Mouse (Mus musculus): ENCODE measurements around the gene Defb19. TPM values are rescaled to one million over a fixed set of nuclear protein-coding genes. Genes with fewer than 3 reads are reported as not detected.

The Defb19 gene
- total and polyA plus RNA-seq, 2 experiments from 2014 or later: not detected

GRCm38 (mm10) chr2:152569038-152569437 is 11.1 kb downstream of the Defb19 start, which contains the start of gene Gm17416:
Gene Gm17416 (plus strand): TSS chr2:152569338.
- H3K9me3 ChIP-seq (ENCODE audit: low read length): no peaks in the 10 kb centered on the region
- 75% methylated on average over 5 of the region's 5 CpGs for WGBS
- ATAC-seq (no peak), DNase-seq (no peak)
- H3K4me3 ChIP-seq (ENCODE audit: low read depth, low read length): no peak within 1 kb of the TSS
- no peak within 1 kb of the TSS for H3K4me2 ChIP-seq (ENCODE audit: low read depth)
- no peak for TF ChIP-seq CTCF (IDR thresholded peaks at IDR 0.05; ENCODE audit: low read depth)
- H3K4me1 ChIP-seq (ENCODE audit: insufficient read depth): no peaks in the 10 kb centered on the region
- no peaks in the 10 kb centered on the region for H3K27me3 ChIP-seq (ENCODE audit: insufficient read depth, low read length)
- H3K36me3 ChIP-seq (ENCODE audit: insufficient read depth): no peaks in the 10 kb centered on the region
- no peak within 1 kb of the TSS for H3K27ac ChIP-seq (ENCODE audit: low read depth, low read length)
- H3K9ac ChIP-seq: no peak within 1 kb of the TSS

- H3K4me3 ChIP-seq (ENCODE audit: low read depth, low read length): no peak overlapping the region
- H3K27me3 ChIP-seq (ENCODE audit: insufficient read depth, low read length): no peaks in the 10 kb centered on the region
- no peak for ATAC-seq
Observed at GRCm38 (mm10) chr2:152556655-152557054, 23.5 kb downstream of the Defb19 start.

GRCm38 (mm10) chr2:152553774-152554423 is 26.2 kb downstream of the Defb19 start:
- peak; percentile 56 for ATAC-seq
- TF ChIP-seq CTCF (IDR thresholded peaks at IDR 0.05; ENCODE audit: low read depth): peak; percentile 79
- Histone ChIP-seq H3K9me3 (ENCODE audit: low read length) (no peaks in the 10 kb centered on the region), H3K27me3 (ENCODE audit: insufficient read depth, low read length) (no peaks in the 10 kb centered on the region), H3K36me3 (ENCODE audit: insufficient read depth) (no peaks in the 10 kb centered on the region), H3K9ac (no peak overlapping the region), H3K4me1 (ENCODE audit: insufficient read depth) (no peaks in the 10 kb centered on the region), H3K4me2 (ENCODE audit: low read depth) (peak overlapping the region; percentile 44), H3K4me3 (ENCODE audit: low read depth, low read length) (no peak overlapping the region), H3K27ac (ENCODE audit: low read depth, low read length) (no peak overlapping the region)
- WGBS: 12% methylated on average over 16 of the region's 16 CpGs
- DNase-seq: peak; percentile 81

More at GRCm38 (mm10) chr2:152556655-152557054, 23.5 kb downstream of the Defb19 start:
- no peak for DNase-seq
- Histone ChIP-seq H3K4me2 (ENCODE audit: low read depth) (no peak overlapping the region), H3K9me3 (ENCODE audit: low read length) (no peaks in the 10 kb centered on the region), H3K4me1 (ENCODE audit: insufficient read depth) (no peaks in the 10 kb centered on the region), H3K36me3 (ENCODE audit: insufficient read depth) (no peaks in the 10 kb centered on the region), H3K9ac (no peak overlapping the region), H3K27ac (ENCODE audit: low read depth, low read length) (no peak overlapping the region)
- TF ChIP-seq CTCF (IDR thresholded peaks at IDR 0.05; ENCODE audit: low read depth): no peak
- 90% methylated on average over 7 of the region's 7 CpGs for WGBS

GRCm38 (mm10) chr2:152548124-152548523 is 32.0 kb downstream of the Defb19 start:
- 81% methylated on average over 5 of the region's 5 CpGs for WGBS
- DNase-seq: no peak
- no peaks in the 10 kb centered on the region for H3K9me3 ChIP-seq (ENCODE audit: low read length)
- no peak overlapping the region for H3K27ac ChIP-seq (ENCODE audit: low read depth, low read length)
- H3K4me3 ChIP-seq (ENCODE audit: low read depth, low read length): no peak overlapping the region
- TF ChIP-seq CTCF (IDR thresholded peaks at IDR 0.05; ENCODE audit: low read depth): no peak
- no peaks in the 10 kb centered on the region for H3K36me3 ChIP-seq (ENCODE audit: insufficient read depth)
- H3K4me2 ChIP-seq (ENCODE audit: low read depth): no peak overlapping the region
- no peaks in the 10 kb centered on the region for H3K27me3 ChIP-seq (ENCODE audit: insufficient read depth, low read length)
- no peak overlapping the region for H3K9ac ChIP-seq
- H3K4me1 ChIP-seq (ENCODE audit: insufficient read depth): no peaks in the 10 kb centered on the region
- ATAC-seq: no peak

GRCm38 (mm10) chr2:152544691-152545090 is 35.4 kb downstream of the Defb19 start:
- WGBS: 13% methylated on average over 4 of the region's 4 CpGs
- H3K9me3 ChIP-seq (ENCODE audit: low read length): no peaks in the 10 kb centered on the region
- ATAC-seq: peak; percentile 93
- H3K9ac ChIP-seq: no peak overlapping the region
- H3K4me3 ChIP-seq (ENCODE audit: low read depth, low read length): no peak overlapping the region
- DNase-seq: peak; percentile 80
- H3K4me1 ChIP-seq (ENCODE audit: insufficient read depth): no peaks in the 10 kb centered on the region
- peak; percentile 83 for TF ChIP-seq CTCF (IDR thresholded peaks at IDR 0.05; ENCODE audit: low read depth)
- H3K36me3 ChIP-seq (ENCODE audit: insufficient read depth): no peaks in the 10 kb centered on the region
- H3K27ac ChIP-seq (ENCODE audit: low read depth, low read length): no peak overlapping the region
- no peaks in the 10 kb centered on the region for H3K27me3 ChIP-seq (ENCODE audit: insufficient read depth, low read length)
- no peak overlapping the region for H3K4me2 ChIP-seq (ENCODE audit: low read depth)

- H3K27me3 ChIP-seq (ENCODE audit: insufficient read depth, low read length): no peaks in the 10 kb centered on the region
- no peak for DNase-seq
- H3K27ac ChIP-seq (ENCODE audit: low read depth, low read length): no peak overlapping the region
- no peak overlapping the region for H3K9ac ChIP-seq
- no peak overlapping the region for H3K4me2 ChIP-seq (ENCODE audit: low read depth)
- 79% methylated on average over 4 of the region's 4 CpGs for WGBS
- H3K9me3 ChIP-seq (ENCODE audit: low read length): no peaks in the 10 kb centered on the region
- no peak for ATAC-seq
- H3K4me3 ChIP-seq (ENCODE audit: low read depth, low read length): no peak overlapping the region
- no peak for TF ChIP-seq CTCF (IDR thresholded peaks at IDR 0.05; ENCODE audit: low read depth)
- H3K4me1 ChIP-seq (ENCODE audit: insufficient read depth): no peaks in the 10 kb centered on the region
- no peaks in the 10 kb centered on the region for H3K36me3 ChIP-seq (ENCODE audit: insufficient read depth)
Observed at GRCm38 (mm10) chr2:152543478-152543877, 36.6 kb downstream of the Defb19 start.

GRCm38 (mm10) chr2:152542897-152543296 is 37.2 kb downstream of the Defb19 start:
- ATAC-seq (no peak), DNase-seq (no peak)
- Histone ChIP-seq H3K4me2 (ENCODE audit: low read depth) (no peak overlapping the region), H3K9me3 (ENCODE audit: low read length) (no peaks in the 10 kb centered on the region), H3K27ac (ENCODE audit: low read depth, low read length) (no peak overlapping the region), H3K27me3 (ENCODE audit: insufficient read depth, low read length) (no peaks in the 10 kb centered on the region), H3K36me3 (ENCODE audit: insufficient read depth) (no peaks in the 10 kb centered on the region), H3K4me3 (ENCODE audit: low read depth, low read length) (no peak overlapping the region), H3K4me1 (ENCODE audit: insufficient read depth) (no peaks in the 10 kb centered on the region), H3K9ac (no peak overlapping the region)
- 81% methylated on average over 2 of the region's 2 CpGs for WGBS
- TF ChIP-seq CTCF (IDR thresholded peaks at IDR 0.05; ENCODE audit: low read depth): no peak; the same call in 1 of the 2 replicates
